Mouse (Mus musculus): Measurements from ENCODE around the gene Ugt1a2. TPM values are rescaled to one million over a fixed set of nuclear protein-coding genes. Genes with fewer than 3 reads are reported as not detected.

Ugt1a2 gene
- polyA plus RNA-seq, 1 experiment from 2014 or later, result not detected

DNA sequence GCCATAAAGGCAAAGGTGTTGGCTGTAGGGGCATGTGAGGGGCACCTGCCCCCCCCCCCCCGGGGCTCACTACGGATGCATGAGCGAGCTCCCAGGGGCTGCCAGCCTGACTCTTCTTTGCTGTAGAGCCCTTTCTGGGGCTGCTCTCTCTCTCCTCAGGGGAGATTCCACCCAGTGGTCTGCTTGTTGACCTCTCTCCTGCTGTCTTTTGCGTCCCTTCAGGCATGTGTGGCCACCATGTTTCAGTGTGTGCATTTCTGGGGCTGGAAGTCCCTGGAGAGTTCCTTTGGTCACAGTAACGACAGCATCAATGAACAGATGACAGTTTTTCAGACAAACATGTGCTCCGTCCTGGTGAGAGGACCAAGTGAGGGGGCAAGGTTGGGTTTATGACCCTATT, 58.0 kb downstream of the Ugt1a2 start:
- DNase-seq (ENCODE audit: low spot score), result no peak
- Histone ChIP-seq H3K27me3 (ENCODE audit: low read depth, poor library complexity, severe bottlenecking) (no peaks in the 10 kb centered on the region), H3K4me1 (no peaks in the 10 kb centered on the region), H3K9me3 (replicated peaks) (peaks cover 68% of the 10 kb centered on the region), H3K4me3 (no peak overlapping the region), H3K27ac (no peak overlapping the region), H3K36me3 (peaks cover 40% of the 10 kb centered on the region)
- 71% methylated on average over 6 of the region's 6 CpGs for WGBS

DNA sequence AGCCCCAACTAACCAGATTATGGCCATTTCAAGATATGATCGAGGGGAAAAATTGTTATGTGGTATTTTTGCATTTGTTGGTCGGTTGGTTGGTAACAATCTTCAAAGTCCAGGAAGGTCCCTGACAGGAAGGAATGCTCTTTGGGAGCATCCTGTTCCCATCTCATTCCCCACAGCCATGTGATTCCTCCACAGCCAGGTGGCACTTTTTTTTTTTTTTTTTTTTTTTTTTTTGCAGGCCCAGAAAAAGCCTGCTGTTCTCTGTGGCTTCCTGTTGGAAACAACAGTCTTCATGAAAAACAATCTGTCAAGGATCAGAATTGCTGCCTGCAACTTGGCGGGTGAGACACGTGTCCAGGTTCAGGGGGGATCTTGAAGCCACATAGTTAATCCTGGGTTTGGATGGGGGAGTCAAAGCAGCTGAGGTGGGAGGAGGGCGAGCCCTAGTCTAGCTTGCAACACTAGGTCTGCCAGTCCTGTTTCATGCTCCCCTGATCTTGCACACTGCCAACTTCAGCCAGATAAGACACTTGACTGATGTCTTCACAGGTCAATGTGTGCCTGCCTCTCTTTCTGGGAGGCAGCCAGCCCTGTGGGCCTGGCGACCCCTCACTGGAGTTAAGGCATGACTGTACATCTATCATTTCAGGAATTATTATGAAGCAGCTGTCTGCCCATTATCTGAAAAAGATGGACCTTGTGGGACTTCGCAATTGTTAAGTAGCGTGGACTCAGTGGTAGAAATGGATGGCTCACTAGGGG, 58.7 kb downstream of the Ugt1a2 start:
- peaks cover 68% of the 10 kb centered on the region for H3K9me3 ChIP-seq (replicated peaks)
- H3K4me3 ChIP-seq, result no peak overlapping the region
- peaks cover 47% of the 10 kb centered on the region for H3K36me3 ChIP-seq
- no peaks in the 10 kb centered on the region for H3K4me1 ChIP-seq
- no peaks in the 10 kb centered on the region for H3K27me3 ChIP-seq (ENCODE audit: low read depth, poor library complexity, severe bottlenecking)
- DNase-seq (ENCODE audit: low spot score), result peak; percentile 68
- 80% methylated on average over 8 of the region's 8 CpGs for WGBS
- H3K27ac ChIP-seq, result no peak overlapping the region

DNA sequence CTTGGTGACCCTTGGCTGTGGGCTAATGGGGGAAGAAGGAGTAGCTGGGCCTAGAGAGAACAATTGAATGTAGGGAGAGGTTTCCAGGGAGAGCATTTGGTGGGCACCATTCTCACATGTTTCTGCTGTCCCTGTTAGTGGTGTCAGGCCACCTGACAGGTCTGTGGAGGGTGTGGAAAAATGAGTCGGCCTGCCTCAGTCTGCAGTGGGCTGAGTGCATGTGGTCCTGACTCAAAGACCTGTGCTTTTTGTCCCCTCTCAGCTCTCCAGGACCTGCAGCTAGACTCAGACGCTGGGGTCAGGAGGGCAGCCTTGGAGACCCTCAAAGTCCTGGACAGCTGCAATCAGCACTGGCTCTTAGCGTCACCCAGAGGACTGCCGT, 59.2 kb downstream of the Ugt1a2 start:
- 78% methylated on average over 4 of the region's 4 CpGs for WGBS
- no peak for DNase-seq (ENCODE audit: low spot score)
- Histone ChIP-seq H3K36me3 (peaks cover 53% of the 10 kb centered on the region), H3K4me1 (no peaks in the 10 kb centered on the region), H3K4me3 (no peak overlapping the region), H3K27me3 (ENCODE audit: low read depth, poor library complexity, severe bottlenecking) (no peaks in the 10 kb centered on the region), H3K9me3 (replicated peaks) (peaks cover 63% of the 10 kb centered on the region), H3K27ac (no peak overlapping the region)

DNA sequence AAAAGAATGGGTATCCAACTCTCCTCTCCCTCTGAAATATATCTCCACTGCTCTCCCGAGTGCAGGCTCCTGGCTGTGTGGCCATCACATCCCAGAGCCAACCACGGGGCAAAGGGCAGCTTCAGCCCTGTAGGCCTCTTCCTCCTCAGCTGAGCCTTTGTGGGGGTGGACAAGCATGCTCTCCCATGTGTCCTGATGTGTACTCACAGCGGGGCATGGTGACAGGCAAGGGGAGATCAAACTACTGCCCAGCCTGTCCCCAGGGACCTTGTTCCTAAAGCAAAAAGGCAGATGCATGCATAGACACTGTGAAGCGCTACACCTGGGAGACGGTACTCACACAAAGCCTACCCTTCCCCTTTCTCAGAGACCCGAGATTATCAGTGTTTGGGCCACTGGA, 59.7 kb downstream of the Ugt1a2 start:
- Histone ChIP-seq H3K9me3 (replicated peaks) (peaks cover 58% of the 10 kb centered on the region), H3K36me3 (peaks cover 58% of the 10 kb centered on the region)
- no peak for DNase-seq (ENCODE audit: low spot score)

DNA sequence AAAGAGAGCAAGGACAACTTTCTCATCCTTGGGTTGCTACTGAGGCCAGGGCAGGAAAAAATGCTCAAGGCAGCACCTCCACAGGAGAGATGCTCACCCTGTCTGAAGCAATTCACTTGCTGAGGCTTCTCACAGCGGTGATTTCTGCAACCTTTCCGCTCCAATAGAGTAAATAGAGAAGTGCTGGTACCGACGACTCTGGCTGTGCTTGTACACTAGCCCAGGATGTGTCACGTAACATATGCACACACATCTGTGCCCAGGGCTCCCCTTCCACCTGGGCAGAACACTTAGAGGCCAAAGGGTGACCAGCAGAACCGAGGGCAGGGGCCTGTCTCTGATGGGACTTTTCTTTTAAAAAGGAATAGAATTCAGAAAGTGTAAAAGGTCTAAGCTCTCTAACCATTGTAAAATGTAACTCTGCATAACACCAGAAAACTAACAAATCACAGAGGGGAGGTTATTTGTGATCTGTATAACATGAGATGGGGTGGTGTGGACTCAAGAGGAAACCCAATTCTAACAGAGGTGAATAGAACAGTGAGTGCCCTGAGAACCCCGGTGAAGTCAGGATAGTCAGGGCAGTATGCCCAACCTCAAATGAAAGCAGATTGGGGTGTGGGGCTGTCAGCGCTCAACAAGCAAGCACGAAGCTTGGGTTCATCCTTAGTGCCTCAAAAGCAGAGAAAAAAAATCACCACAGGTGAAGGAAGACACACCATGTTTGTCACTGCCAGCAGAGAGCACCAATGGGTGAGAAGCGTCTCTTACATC, 60.4 kb downstream of the Ugt1a2 start:
- H3K27me3 ChIP-seq (ENCODE audit: low read depth, poor library complexity, severe bottlenecking), result no peaks in the 10 kb centered on the region
- peaks cover 64% of the 10 kb centered on the region for H3K36me3 ChIP-seq
- DNase-seq (ENCODE audit: low spot score), result no peak
- no peak overlapping the region for H3K27ac ChIP-seq
- no peaks in the 10 kb centered on the region for H3K4me1 ChIP-seq
- no peak overlapping the region for H3K4me3 ChIP-seq
- WGBS, result 85% methylated on average over 10 of the region's 10 CpGs
- H3K9me3 ChIP-seq (replicated peaks), result peaks cover 52% of the 10 kb centered on the region

More for the DNA sequence above, 59.7 kb downstream of the Ugt1a2 start:
- H3K4me1 ChIP-seq, result no peaks in the 10 kb centered on the region
- H3K27ac ChIP-seq, result no peak overlapping the region
- WGBS, result 86% methylated on average over 6 of the region's 6 CpGs
- no peak overlapping the region for H3K4me3 ChIP-seq
- H3K27me3 ChIP-seq (ENCODE audit: low read depth, poor library complexity, severe bottlenecking), result no peaks in the 10 kb centered on the region

DNA sequence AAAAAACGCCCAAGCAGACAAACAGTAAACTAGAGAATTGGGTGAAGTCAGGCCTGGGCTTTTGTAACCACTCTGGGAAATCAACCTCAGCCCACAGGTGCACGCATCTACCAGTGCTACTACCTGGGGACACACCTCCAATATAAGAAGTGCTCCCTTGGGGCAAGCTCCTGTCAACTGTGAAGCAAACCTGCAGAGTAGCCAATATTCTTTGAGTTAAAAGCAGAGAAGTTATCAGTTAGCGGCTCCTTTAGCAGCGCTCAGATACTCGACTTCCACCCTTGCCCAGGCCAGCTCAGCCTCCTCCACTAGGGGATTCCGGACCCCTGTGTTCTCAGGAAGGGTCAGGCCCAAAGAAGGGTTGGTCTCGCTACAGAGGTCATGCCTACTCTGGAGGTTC, 61.3 kb downstream of the Ugt1a2 start:
- H3K4me1 ChIP-seq, result no peaks in the 10 kb centered on the region
- H3K9me3 ChIP-seq (replicated peaks), result peaks cover 45% of the 10 kb centered on the region
- no peaks in the 10 kb centered on the region for H3K27me3 ChIP-seq (ENCODE audit: low read depth, poor library complexity, severe bottlenecking)
- no peak overlapping the region for H3K27ac ChIP-seq
- no peak for DNase-seq (ENCODE audit: low spot score)
- peaks cover 73% of the 10 kb centered on the region for H3K36me3 ChIP-seq
- WGBS, result 91% methylated on average over 7 of the region's 7 CpGs
- H3K4me3 ChIP-seq, result no peak overlapping the region

DNA sequence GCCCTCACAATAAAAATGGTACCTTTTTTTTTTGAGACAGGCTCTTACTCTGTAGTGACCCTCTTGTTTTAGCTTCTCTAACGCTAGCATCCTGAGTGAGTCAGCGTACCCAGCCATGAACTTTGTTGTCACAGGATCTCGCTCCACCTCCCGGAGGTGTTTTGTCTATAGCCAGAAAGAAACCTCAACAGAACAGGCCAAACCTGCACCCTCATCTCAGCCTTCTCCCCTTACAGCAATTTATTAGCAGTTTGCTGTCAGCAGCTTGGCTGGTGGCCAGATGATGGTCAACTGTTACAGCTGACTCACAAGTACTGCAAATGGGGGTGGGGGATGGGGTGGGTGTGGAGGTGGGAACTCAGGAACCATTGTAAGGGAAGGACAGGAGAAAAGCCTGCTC, 61.9 kb downstream of the Ugt1a2 start:
- whole genome bisulfite sequencing, result 91% methylated on average over 4 of the region's 4 CpGs
- Histone ChIP-seq H3K9me3 (replicated peaks) (peaks cover 43% of the 10 kb centered on the region), H3K27me3 (ENCODE audit: low read depth, poor library complexity, severe bottlenecking) (no peaks in the 10 kb centered on the region), H3K27ac (no peak overlapping the region), H3K36me3 (peaks cover 79% of the 10 kb centered on the region), H3K4me1 (no peaks in the 10 kb centered on the region), H3K4me3 (no peak overlapping the region)
- peak; percentile 65 for DNase-seq (ENCODE audit: low spot score)

DNA sequence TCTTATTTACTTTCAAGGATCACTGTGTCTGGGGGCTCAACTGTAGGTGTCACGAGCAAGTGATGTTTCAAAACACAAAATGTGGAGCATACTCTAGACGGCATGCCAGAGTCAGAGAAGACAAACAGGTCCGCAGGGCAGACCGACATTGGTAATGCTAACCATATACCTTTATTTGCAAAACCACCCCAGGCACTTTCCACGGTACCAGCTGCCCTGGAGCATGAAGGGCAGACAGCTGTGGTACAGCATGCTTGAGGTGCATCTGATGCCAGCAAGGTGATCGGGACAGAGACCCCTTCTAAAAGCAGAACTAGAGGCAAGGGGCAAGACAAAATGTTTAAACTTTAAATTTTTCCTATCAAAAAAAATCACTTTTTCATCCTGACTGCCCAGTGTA, 62.6 kb downstream of the Ugt1a2 start:
- WGBS, result 78% methylated on average over 6 of the region's 6 CpGs
- no peak overlapping the region for H3K4me3 ChIP-seq
- no peaks in the 10 kb centered on the region for H3K27me3 ChIP-seq (ENCODE audit: low read depth, poor library complexity, severe bottlenecking)
- H3K36me3 ChIP-seq, result peaks cover 86% of the 10 kb centered on the region
- peaks cover 38% of the 10 kb centered on the region for H3K9me3 ChIP-seq (replicated peaks)
- no peak overlapping the region for H3K27ac ChIP-seq
- no peaks in the 10 kb centered on the region for H3K4me1 ChIP-seq
- no peak for DNase-seq (ENCODE audit: low spot score)

DNA sequence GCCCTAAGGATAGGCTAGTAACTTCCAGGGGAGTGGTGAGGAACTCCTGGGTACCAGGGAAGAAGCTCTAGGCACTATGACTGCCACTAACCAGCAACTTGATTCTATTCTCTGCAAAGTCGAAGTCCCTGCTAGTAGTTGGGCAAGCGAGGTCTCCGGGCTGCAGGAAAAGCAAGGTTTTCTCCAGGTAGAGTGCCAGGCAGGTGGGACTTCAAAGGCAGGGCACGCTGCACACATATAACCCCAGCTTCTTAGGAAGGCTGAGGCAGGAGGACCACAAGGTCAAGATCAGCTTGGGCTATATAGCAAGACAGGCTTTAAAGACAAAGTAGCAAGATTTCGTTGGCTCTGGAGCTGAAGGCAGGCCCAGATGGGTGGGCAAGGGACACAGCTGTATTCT, 63.4 kb downstream of the Ugt1a2 start:
- no peaks in the 10 kb centered on the region for H3K4me1 ChIP-seq
- no peak overlapping the region for H3K4me3 ChIP-seq
- peaks cover 32% of the 10 kb centered on the region; the same call in 1 of the 2 replicates for H3K9me3 ChIP-seq (replicated peaks)
- H3K27me3 ChIP-seq (ENCODE audit: low read depth, poor library complexity, severe bottlenecking), result no peaks in the 10 kb centered on the region
- peaks cover 94% of the 10 kb centered on the region for H3K36me3 ChIP-seq
- no peak overlapping the region for H3K27ac ChIP-seq
- WGBS, result 91% methylated on average over 5 of the region's 5 CpGs
- DNase-seq (ENCODE audit: low spot score), result no peak

DNA sequence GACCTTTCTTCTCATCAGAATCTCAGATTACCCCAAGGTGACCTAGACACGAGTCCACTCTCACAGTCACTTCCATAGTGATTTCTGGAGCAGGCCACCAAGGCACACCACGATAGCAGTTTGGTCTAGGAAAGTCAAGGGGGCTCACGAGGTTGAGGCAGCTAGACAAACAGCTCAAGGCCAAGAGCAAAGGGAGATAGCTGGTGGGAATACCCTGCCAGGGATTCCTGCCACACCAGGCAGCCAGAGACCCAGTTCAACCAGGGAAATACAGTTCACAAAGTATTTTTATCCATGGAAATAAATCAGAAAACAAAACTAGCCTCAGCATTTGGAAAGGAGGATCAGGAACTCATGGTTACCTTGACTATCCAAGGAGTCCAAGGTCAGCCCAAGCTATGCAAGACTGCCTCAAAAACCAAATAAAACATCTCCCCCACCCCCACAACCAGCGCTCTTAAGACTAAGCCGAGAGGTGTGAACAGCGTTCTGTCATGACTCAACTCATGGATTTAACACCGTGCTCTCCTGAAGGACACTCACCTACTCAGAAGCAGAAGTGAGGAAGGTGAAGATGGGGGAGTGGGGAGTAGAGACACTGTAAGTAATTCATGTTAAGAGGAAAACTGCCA, 64.0 kb downstream of the Ugt1a2 start:
- H3K27ac ChIP-seq, result no peak overlapping the region
- no peak overlapping the region for H3K4me3 ChIP-seq
- H3K36me3 ChIP-seq, result peaks cover 100% of the 10 kb centered on the region
- 90% methylated on average over 7 of the region's 7 CpGs for WGBS
- DNase-seq (ENCODE audit: low spot score), result no peak
- no peaks in the 10 kb centered on the region for H3K4me1 ChIP-seq
- H3K9me3 ChIP-seq (replicated peaks), result peaks cover 29% of the 10 kb centered on the region; the same call in 1 of the 2 replicates
- H3K27me3 ChIP-seq (ENCODE audit: low read depth, poor library complexity, severe bottlenecking), result no peaks in the 10 kb centered on the region

DNA sequence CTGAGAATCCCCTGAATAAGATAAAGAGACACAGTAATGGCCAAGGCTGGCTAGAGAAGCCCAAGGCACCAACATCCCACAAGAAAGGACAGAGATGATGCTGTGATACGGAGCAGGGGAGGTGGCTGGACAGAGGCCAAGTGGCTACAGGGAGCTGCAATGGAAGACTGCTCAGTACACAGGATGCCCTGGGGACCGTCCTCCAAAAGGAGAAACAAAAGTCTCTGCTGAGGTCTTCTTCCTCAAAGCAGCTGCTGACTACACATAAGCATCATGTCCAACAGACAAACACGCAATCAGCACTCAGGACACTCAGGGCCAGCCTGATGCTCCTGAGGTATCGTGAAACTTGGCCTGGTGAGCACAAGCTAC, 64.5 kb downstream of the Ugt1a2 start:
- WGBS, result 78% methylated on average over 4 of the region's 4 CpGs
- Histone ChIP-seq H3K27ac (no peak overlapping the region), H3K27me3 (ENCODE audit: low read depth, poor library complexity, severe bottlenecking) (no peaks in the 10 kb centered on the region), H3K9me3 (replicated peaks) (peaks cover 25% of the 10 kb centered on the region; the same call in 1 of the 2 replicates), H3K36me3 (peaks cover 100% of the 10 kb centered on the region), H3K4me3 (no peak overlapping the region), H3K4me1 (no peaks in the 10 kb centered on the region)
- DNase-seq (ENCODE audit: low spot score), result no peak

DNA sequence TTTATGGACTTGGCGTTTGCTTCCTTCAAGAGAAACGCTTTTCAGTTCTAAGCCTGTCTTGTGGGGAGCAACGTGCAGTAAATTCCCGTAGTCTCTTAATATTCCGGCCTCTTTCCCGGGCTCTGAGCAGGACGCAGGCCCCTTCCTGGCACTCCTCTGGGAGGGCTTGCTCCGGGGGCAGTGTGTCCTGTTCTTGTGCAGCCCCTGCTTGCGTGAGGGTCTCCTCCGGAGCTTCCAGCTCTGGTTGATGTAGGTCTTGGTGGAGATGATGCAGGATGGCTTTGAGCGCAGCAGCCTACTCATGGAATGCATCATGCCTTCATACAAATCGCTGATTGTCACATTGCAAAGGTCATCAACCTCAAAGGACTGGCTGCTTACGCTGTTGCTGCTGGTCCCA, 65.7 kb downstream of the Ugt1a2 start:
- Histone ChIP-seq H3K4me3 (no peak overlapping the region), H3K9me3 (replicated peaks) (0 out of 2 replicates have a peak, but pooled peaks cover 16% of the 10 kb centered on the region), H3K36me3 (peaks cover 96% of the 10 kb centered on the region), H3K27ac (no peak overlapping the region), H3K4me1 (no peaks in the 10 kb centered on the region), H3K27me3 (ENCODE audit: low read depth, poor library complexity, severe bottlenecking) (no peaks in the 10 kb centered on the region)
- 90% methylated on average over 13 of the region's 13 CpGs for WGBS
- no peak for DNase-seq (ENCODE audit: low spot score)

DNA sequence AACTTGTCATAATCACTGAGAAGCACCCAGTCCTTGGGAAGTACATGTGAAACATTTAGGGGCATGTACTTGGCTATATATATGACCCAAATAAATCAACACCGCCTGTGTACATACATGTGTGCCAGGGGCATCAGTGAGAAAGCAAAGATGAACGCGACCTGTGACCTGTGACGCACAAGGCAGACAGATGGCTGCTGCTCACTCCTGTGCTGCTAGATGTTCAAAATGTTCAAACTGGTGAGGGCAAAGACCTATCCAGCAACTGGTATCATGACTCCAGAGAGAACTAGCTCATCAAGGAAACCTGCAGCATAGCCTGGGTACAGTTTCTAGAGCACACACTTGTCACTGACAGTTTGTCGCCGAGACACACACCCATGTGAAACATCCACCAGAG, 67.1 kb downstream of the Ugt1a2 start:
- Histone ChIP-seq H3K9me3 (replicated peaks) (0 out of 2 replicates have a peak, but pooled peaks cover 14% of the 10 kb centered on the region), H3K27ac (no peak overlapping the region), H3K27me3 (ENCODE audit: low read depth, poor library complexity, severe bottlenecking) (no peaks in the 10 kb centered on the region), H3K36me3 (peaks cover 96% of the 10 kb centered on the region), H3K4me1 (no peaks in the 10 kb centered on the region), H3K4me3 (no peak overlapping the region)
- no peak for DNase-seq (ENCODE audit: low spot score)
- whole genome bisulfite sequencing, result 94% methylated on average over 6 of the region's 6 CpGs

All from limb, embryonic 10.5 days (tissue).